Mouse (Mus musculus) kidney, embryonic 14.5 days (tissue): ENCODE measurements around the gene Fmnl2. TPM values are rescaled to one million over a fixed set of nuclear protein-coding genes. Genes with fewer than 3 reads are reported as not detected.

Source experiments
- ATAC-seq: fragments of 200-750 bp; cut with Nextera tagmentation; 2 replicates; pipeline ENCODE4 v1.8.0; 2017; ENCODE audit warnings: moderate number of reproducible peaks, mild to moderate bottlenecking, moderate TSS enrichment, moderate library complexity; ENCODE audit not compliant: low FRiP score, low TSS enrichment
- H3K27ac ChIP-seq: fragments of 300-500 bp; sonication (generic); 2 replicates; pipeline ENCODE4 v1.5.1; 2014; ENCODE audit warnings: low read depth, mild to moderate bottlenecking, low read length, moderate library complexity, mixed read lengths
- H3K27me3 ChIP-seq: fragments of 300-500 bp; sonication (generic); 2 replicates; pipeline ENCODE4 v1.6.1; 2014; ENCODE audit warnings: mild to moderate bottlenecking, low read length; ENCODE audit not compliant: control insufficient read depth, insufficient read depth
- H3K36me3 ChIP-seq: fragments of 300-500 bp; sonication (generic); 2 replicates; pipeline ENCODE4 v1.6.1; 2014; ENCODE audit warnings: low read length, mixed read lengths; ENCODE audit not compliant: control insufficient read depth, insufficient read depth
- H3K4me1 ChIP-seq: fragments of 300-500 bp; sonication (generic); 2 replicates; pipeline ENCODE4 v1.6.1; 2014; ENCODE audit warnings: low read length, mixed read lengths; ENCODE audit not compliant: control insufficient read depth, insufficient read depth
- H3K4me2 ChIP-seq: fragments of 300-500 bp; sonication (generic); replicated peaks from 2 replicates; pipeline ENCODE4 v1.6.1; 2014; ENCODE audit warnings: low read depth, mild to moderate bottlenecking, low read length
- H3K4me3 ChIP-seq: fragments of 300-500 bp; sonication (generic); 2 replicates; pipeline ENCODE4 v1.5.1; 2014; ENCODE audit warnings: mild to moderate bottlenecking, low read length
- H3K9ac ChIP-seq: fragments of 300-500 bp; sonication (generic); 2 replicates; pipeline ENCODE4 v1.6.1; 2014; ENCODE audit warnings: low read depth, mild to moderate bottlenecking, low read length, moderate library complexity
- H3K9me3 ChIP-seq: fragments of 300-500 bp; sonication (generic); 2 replicates; pipeline ENCODE4 v1.6.1; 2016; ENCODE audit warnings: low read length; ENCODE audit not compliant: control insufficient read depth
- WGBS: fragments of 180-500 bp; shearing (Covaris S2); extraction: QIAGEN DNeasy Blood & Tissue Kit; methylation state at CpG from one replicate; pipeline ENCODE4 v1.1.7; 2014; 5-methylcytosine and 5-hydroxymethylcytosine counted together
- polyA plus RNA-seq: library from polyadenylated mRNA; unstranded; fragments of >200 nt; fragmentation: Nextera tagmentation; extraction: Ambion mirVana; gene quantifications from 2 replicates; pipeline ENCODE4 v1.2.1, GENCODE M21; 2014

Fmnl2 gene
- polyA plus RNA-seq, 1 experiment from 2014 or later = 13.5 TPM

- H3K36me3 ChIP-seq = no peaks in the 10 kb centered on the region
- H3K4me2 ChIP-seq = no peak overlapping the region
- H3K9ac ChIP-seq = no peak overlapping the region
- peaks cover 23% of the 10 kb centered on the region for H3K4me1 ChIP-seq
- ATAC-seq = peak; percentile 66; the same call in 1 of the 2 replicates
- no peak overlapping the region for H3K4me3 ChIP-seq
- WGBS = 48% methylated on average over 4 of the region's 4 CpGs
- no peak overlapping the region for H3K27ac ChIP-seq
- no peaks in the 10 kb centered on the region; the same call in 1 of the 2 replicates for H3K9me3 ChIP-seq
- H3K27me3 ChIP-seq = no peaks in the 10 kb centered on the region
Observed at GRCm38 (mm10) chr2:52950226-52950625, 92.6 kb downstream of the Fmnl2 start.

- WGBS = 81% methylated on average over 6 of the region's 6 CpGs
- ATAC-seq = no peak
Observed at GRCm38 (mm10) chr2:52952202-52952730, 94.6 kb downstream of the Fmnl2 start.

GRCm38 (mm10) chr2:52955090-52955489, 97.4 kb downstream of the Fmnl2 start:
- H3K9me3 ChIP-seq = no peaks in the 10 kb centered on the region; the same call in 1 of the 2 replicates
- no peak overlapping the region for H3K4me3 ChIP-seq
- H3K4me2 ChIP-seq = no peak overlapping the region
- no peak overlapping the region for H3K27ac ChIP-seq
- no peaks in the 10 kb centered on the region for H3K27me3 ChIP-seq
- no peak for ATAC-seq
- H3K9ac ChIP-seq = no peak overlapping the region
- whole genome bisulfite sequencing = 70% methylated on average over 8 of the region's 8 CpGs
- H3K4me1 ChIP-seq = peaks cover 36% of the 10 kb centered on the region
- H3K36me3 ChIP-seq = no peaks in the 10 kb centered on the region

More at GRCm38 (mm10) chr2:52952202-52952730, 94.6 kb downstream of the Fmnl2 start:
- H3K4me1 ChIP-seq = peaks cover 14% of the 10 kb centered on the region
- H3K27ac ChIP-seq = no peak overlapping the region
- no peak overlapping the region for H3K4me3 ChIP-seq
- H3K36me3 ChIP-seq = no peaks in the 10 kb centered on the region
- no peaks in the 10 kb centered on the region; the same call in 1 of the 2 replicates for H3K9me3 ChIP-seq
- no peak overlapping the region for H3K4me2 ChIP-seq
- H3K9ac ChIP-seq = no peak overlapping the region
- H3K27me3 ChIP-seq = no peaks in the 10 kb centered on the region

GRCm38 (mm10) chr2:52955831-52956230, 98.2 kb downstream of the Fmnl2 start:
- Histone ChIP-seq H3K27me3 (no peaks in the 10 kb centered on the region), H3K36me3 (no peaks in the 10 kb centered on the region), H3K4me1 (peaks cover 35% of the 10 kb centered on the region), H3K4me2 (no peak overlapping the region), H3K4me3 (no peak overlapping the region), H3K9me3 (no peaks in the 10 kb centered on the region; the same call in 1 of the 2 replicates), H3K9ac (no peak overlapping the region), H3K27ac (no peak overlapping the region)
- ATAC-seq = no peak
- WGBS = 81% methylated on average over 10 of the region's 10 CpGs

GRCm38 (mm10) chr2:52957771-52958534, 100.3 kb downstream of the Fmnl2 start:
- Histone ChIP-seq H3K27ac (no peak overlapping the region), H3K27me3 (no peaks in the 10 kb centered on the region), H3K9me3 (no peaks in the 10 kb centered on the region; the same call in 1 of the 2 replicates), H3K9ac (0 out of 2 replicates have a peak overlapping the region, but pooled peaks have one; percentile 20), H3K4me2 (0 out of 2 replicates have a peak overlapping the region, but pooled peaks have one; percentile 37), H3K4me3 (no peak overlapping the region), H3K36me3 (no peaks in the 10 kb centered on the region), H3K4me1 (peaks cover 32% of the 10 kb centered on the region)
- ATAC-seq = no peak
- 52% methylated on average over 8 of the region's 8 CpGs for WGBS

- peak overlapping the region; percentile 51 for H3K27ac ChIP-seq
- H3K4me2 ChIP-seq = peak overlapping the region; percentile 37
- peak overlapping the region; percentile 20 for H3K9ac ChIP-seq
- peak; percentile 85 for ATAC-seq
- WGBS = 7% methylated on average over 15 of the region's 15 CpGs
- no peaks in the 10 kb centered on the region; the same call in 1 of the 2 replicates for H3K9me3 ChIP-seq
- H3K27me3 ChIP-seq = no peaks in the 10 kb centered on the region
- H3K4me3 ChIP-seq = peak overlapping the region; percentile 6
- H3K36me3 ChIP-seq = no peaks in the 10 kb centered on the region
- peaks cover 29% of the 10 kb centered on the region for H3K4me1 ChIP-seq
Observed at GRCm38 (mm10) chr2:52958535-52959290, 101.1 kb downstream of the Fmnl2 start.

GRCm38 (mm10) chr2:52959291-52959621, 101.6 kb downstream of the Fmnl2 start:
- no peaks in the 10 kb centered on the region for H3K27me3 ChIP-seq
- peak; percentile 56 for ATAC-seq
- H3K9ac ChIP-seq = peak overlapping the region; percentile 20
- peak overlapping the region; percentile 6; the same call in 1 of the 2 replicates for H3K4me3 ChIP-seq
- H3K36me3 ChIP-seq = no peaks in the 10 kb centered on the region
- H3K4me2 ChIP-seq = peak overlapping the region; percentile 37
- H3K27ac ChIP-seq = peak overlapping the region; percentile 51
- peaks cover 32% of the 10 kb centered on the region for H3K4me1 ChIP-seq
- no peaks in the 10 kb centered on the region; the same call in 1 of the 2 replicates for H3K9me3 ChIP-seq

GRCm38 (mm10) chr2:52959982-52960381, 102.3 kb downstream of the Fmnl2 start:
- ATAC-seq = no peak
- Histone ChIP-seq H3K9ac (no peak overlapping the region), H3K36me3 (no peaks in the 10 kb centered on the region), H3K27me3 (no peaks in the 10 kb centered on the region), H3K4me1 (peaks cover 40% of the 10 kb centered on the region), H3K4me3 (no peak overlapping the region), H3K9me3 (no peaks in the 10 kb centered on the region), H3K27ac (no peak overlapping the region), H3K4me2 (no peak overlapping the region)
- WGBS = 45% methylated on average over 3 of the region's 3 CpGs
